Mouse (Mus musculus) monocyte, adult 59 days (primary cell): ENCODE results near the gene Zfp758. TPM values are rescaled to one million over a fixed set of nuclear protein-coding genes. Genes with fewer than 3 reads are reported as not detected.

Source experiments
- total RNA-seq, 2 experiments: library from RNA; stranded (reverse); gene quantifications; one replicate each; pipeline ENCODE4 v1.2.4; 2023

Zfp758 gene
- 10 to 100 TPM in 1 of 2 experiments, 1 to 10 TPM in 1; 9.0 to 11.6 TPM for total RNA-seq

GRCm38 (mm10) chr17:22361101-22361781 lies at the start of gene Zfp758, which contains the start of gene Zfp944:
Gene Zfp758 (plus strand): TSS chr17:22361453.
Gene Zfp944 (minus strand): TSS chr17:22361400.

GRCm38 (mm10) chr17:22314730-22315226 lies 46.5 kb upstream of the Zfp758 start, which contains the start of gene CT030661.1:
Gene CT030661.1 (minus strand): TSS chr17:22314837.

GRCm38 (mm10) chr17:22423952-22424617 lies 62.8 kb downstream of the Zfp758 start, which contains the start of gene Zfp946:
Gene Zfp946 (plus strand): TSS chr17:22424222.

Other genes starting within 250 kb of the Zfp758 start
- gene Zfp947, start 195.3 kb upstream of the Zfp758 start, total RNA-seq = under 1 TPM; 0.36 to 0.60 TPM
- gene Zfp994, start 135.8 kb upstream of the Zfp758 start, total RNA-seq = 1 to 10 TPM; 5.7 to 6.3 TPM
- 10 to 100 TPM; 15.0 to 15.5 TPM for gene CT030661.1, start 46.6 kb upstream of the Zfp758 start, total RNA-seq
- 10 to 100 TPM; 10.7 to 11.0 TPM for gene Zfp944, start 53 bp upstream of the Zfp758 start, total RNA-seq
- gene Zfp946, start 62.8 kb downstream of the Zfp758 start, total RNA-seq = 1 to 10 TPM; 3.7 to 5.2 TPM
- gene Vmn2r111, start 212.0 kb downstream of the Zfp758 start, total RNA-seq = not detected
- gene Vmn2r112, start 239.5 kb downstream of the Zfp758 start, total RNA-seq = not detected